Mouse (Mus musculus): ENCODE results near the gene Baz2a. TPM values are rescaled to one million over a fixed set of nuclear protein-coding genes. Genes with fewer than 3 reads are reported as not detected.
"Not testable (repeated sequence)": the region's sequence is repeated elsewhere in the genome, so short reads cannot be mapped to it uniquely, and the experiment has no call there.

Baz2a gene
- 10 to 100 TPM; 40.8 to 49.6 TPM for total RNA-seq (2021)
- polyA plus RNA-seq (2012; rRNA removed) = 24.5 and 31.6 TPM in 2 replicates
- long read RNA-seq, partial matches to known transcripts = 0 of 7 reads
- long read RNA-seq, other reads (novel, unspliced or antisense) = 7 of 7 reads

- peak; percentile 90 for DNase-seq
These were observed at the start of gene Baz2a for GRCm38 (mm10) chr10:128091564-128092505. Gene Baz2a (plus strand): TSS chr10:128091577.

GRCm38 (mm10) chr10:128041636-128042035 is 49.7 kb upstream of the Baz2a start:
- no peak for DNase-seq

GRCm38 (mm10) chr10:128042466-128042865 is 48.9 kb upstream of the Baz2a start:
- no peak for DNase-seq

- DNase-seq = no peak
These were observed 48.1 kb upstream of the Baz2a start for GRCm38 (mm10) chr10:128043041-128043835.

- no peak for DNase-seq
These were observed 43.2 kb upstream of the Baz2a start for GRCm38 (mm10) chr10:128048157-128048556.

- no peak for DNase-seq
These were observed 41.6 kb upstream of the Baz2a start for GRCm38 (mm10) chr10:128049741-128050140.

GRCm38 (mm10) chr10:128050355-128050754 is 41.0 kb upstream of the Baz2a start:
- DNase-seq = no peak

GRCm38 (mm10) chr10:128051589-128051988 is 39.8 kb upstream of the Baz2a start:
- no peak for DNase-seq

- not testable (repeated sequence) for DNase-seq
These were observed 39.2 kb upstream of the Baz2a start for GRCm38 (mm10) chr10:128052136-128052535.

GRCm38 (mm10) chr10:128053001-128053400 is 38.4 kb upstream of the Baz2a start:
- no peak for DNase-seq

GRCm38 (mm10) chr10:128058184-128058583 is 33.2 kb upstream of the Baz2a start:
- DNase-seq = no peak

- DNase-seq = peak; percentile 98
These were observed 32.7 kb upstream of the Baz2a start, which contains the start of gene Ptges3 for GRCm38 (mm10) chr10:128058601-128059151. Gene Ptges3 (plus strand): TSS chr10:128058954.

GRCm38 (mm10) chr10:128059207-128059981 is 32.0 kb upstream of the Baz2a start:
- peak; percentile 74 for DNase-seq

GRCm38 (mm10) chr10:128061109-128061508 is 30.3 kb upstream of the Baz2a start:
- no peak for DNase-seq

GRCm38 (mm10) chr10:128062221-128062989 is 29.0 kb upstream of the Baz2a start:
- no peak for DNase-seq

- DNase-seq = no peak
These were observed 25.3 kb upstream of the Baz2a start for GRCm38 (mm10) chr10:128066072-128066471.

- no peak for DNase-seq
These were observed 22.2 kb upstream of the Baz2a start for GRCm38 (mm10) chr10:128069201-128069600.

GRCm38 (mm10) chr10:128070432-128070831 is 20.9 kb upstream of the Baz2a start:
- not testable (repeated sequence) for DNase-seq

GRCm38 (mm10) chr10:128078269-128078668 is 13.1 kb upstream of the Baz2a start:
- not testable (repeated sequence) for DNase-seq

GRCm38 (mm10) chr10:128080496-128080895 is 10.9 kb upstream of the Baz2a start:
- no peak for DNase-seq
